Mouse (Mus musculus) lung, postnatal 0 days (tissue): Measurements from ENCODE around the gene Cep112.

Source experiments
- CTCF ChIP-seq: IDR thresholded peaks from 2 replicates; pipeline ENCODE4 v1.5.1; 2016; ENCODE audit warnings: antibody characterized with exemption, mild to moderate bottlenecking
- EP300 ChIP-seq: IDR thresholded peaks from 2 replicates; pipeline ENCODE4 v1.6.1; 2016; ENCODE audit warnings: antibody characterized with exemption, mild to moderate bottlenecking, control low read depth

DNA sequence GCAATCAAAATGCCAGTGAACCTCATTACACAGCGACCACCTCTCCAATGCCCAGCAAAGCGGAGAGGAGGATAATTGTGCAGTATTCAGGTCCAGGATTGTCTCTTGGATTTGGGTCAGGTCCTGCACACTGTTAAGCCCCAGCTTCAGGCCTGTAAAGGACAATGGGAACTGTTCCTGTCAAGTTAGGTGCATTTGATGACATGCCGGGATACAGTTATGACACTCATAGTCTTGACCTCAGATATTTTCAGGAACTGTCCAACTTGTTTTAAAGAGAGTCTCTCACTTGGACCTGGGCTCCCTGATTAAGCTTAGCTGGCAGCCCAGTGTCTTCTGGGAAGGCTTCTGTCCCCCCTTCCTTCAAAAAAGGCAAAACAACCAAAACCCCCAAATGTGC, 1.1 kb downstream of the Cep112 start:
- TF ChIP-seq CTCF (no peak), EP300 (no peak)
